Mouse (Mus musculus) spleen, postnatal 4 days (tissue): ENCODE data around the gene Pmfbp1.

Experiments used
- DNase-seq, 2 experiments: peaks; one replicate each; pipeline ENCODE4 v3.0.0; 2022; ENCODE audit warnings: low spot score in 2 of 2

The Pmfbp1 gene

GRCm38 (mm10) chr8:109591367-109591766 lies 97.5 kb downstream of the Pmfbp1 start:
- no peak for DNase-seq

- DNase-seq: no peak
Observed at GRCm38 (mm10) chr8:109592164-109592563, 98.3 kb downstream of the Pmfbp1 start.
